Mouse (Mus musculus): Measurements from ENCODE around the gene Ttll3. TPM values are rescaled to one million over a fixed set of nuclear protein-coding genes. Genes with fewer than 3 reads are reported as not detected.

Gene Ttll3
- total RNA-seq (2021) = 10 to 100 TPM in 1 of 2 experiments, 1 to 10 TPM in 1; 9.3 to 14.2 TPM

GRCm38 (mm10) chr6:113388960-113389359 lies at the start of gene Ttll3:
Gene Ttll3 (plus strand): TSS chr6:113389260.
- intact Hi-C loops (cut with DNase I) = no loop called here
- DNase-seq (ENCODE audit: low spot score in 2 of 2) = no peak

DNA sequence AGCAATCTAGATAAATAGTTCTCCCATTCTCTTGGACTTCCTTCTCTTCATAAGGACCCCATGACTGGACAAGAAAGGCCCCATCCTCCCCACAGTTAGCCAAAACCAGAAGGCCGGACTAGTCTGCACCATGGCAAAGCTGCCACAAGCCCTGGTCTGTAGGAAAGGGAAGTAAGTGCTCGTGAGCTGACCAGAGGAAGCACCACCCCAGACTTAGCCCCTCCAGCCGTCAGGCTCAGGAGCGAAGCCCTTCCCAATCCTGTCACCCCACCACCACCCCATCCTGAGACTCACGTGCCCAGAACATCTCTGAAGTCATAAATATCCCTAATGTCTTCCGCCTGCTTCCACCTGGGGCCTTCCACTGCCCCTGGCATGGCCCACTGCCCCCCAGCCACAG lies 47.5 kb upstream of the Ttll3 start:
- intact Hi-C loops (cut with DNase I) = loop anchor here (5.0 kb wide), 2 partner anchors 36 to 81 kb away; partner anchors contain the start of genes Arpc4 and Tada3
- peak in 1 of 2 experiments; percentile 16 for DNase-seq (ENCODE audit: low spot score in 2 of 2)

DNA sequence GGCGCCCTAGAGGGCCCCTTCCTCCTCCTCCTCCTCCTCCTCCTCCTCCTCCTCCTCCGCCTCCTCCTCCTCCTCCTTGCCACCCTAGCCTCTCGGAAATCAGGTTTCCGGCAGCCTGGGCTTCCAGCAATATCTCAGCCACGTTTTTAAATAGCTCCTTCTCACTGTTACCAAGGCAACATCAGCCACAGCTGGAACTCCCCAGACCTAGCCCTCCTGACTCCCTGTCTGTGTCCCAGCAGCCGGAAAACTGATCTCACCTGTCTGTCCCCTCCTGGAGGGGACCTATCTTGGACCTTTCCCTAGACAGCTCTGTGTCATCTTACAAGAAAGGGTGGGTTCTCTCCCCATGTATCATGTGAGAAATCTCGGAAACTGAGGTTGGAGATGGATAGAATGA lies 46.8 kb upstream of the Ttll3 start:
- DNase-seq (ENCODE audit: low spot score in 2 of 2) = peak in 1 of 2 experiments; percentile 39
- intact Hi-C loops (cut with DNase I) = loop anchor here (5.0 kb wide), 2 partner anchors 35 to 80 kb away; partner anchors contain the start of genes Arpc4 and Tada3

GRCm38 (mm10) chr6:113343177-113344092 lies 45.6 kb upstream of the Ttll3 start, which contains the start of gene Camk1:
Gene Camk1 (minus strand): TSS chr6:113343984.
- peak; percentile 79 to 85 for DNase-seq (ENCODE audit: low spot score in 2 of 2)
- intact Hi-C loops (cut with DNase I) = loop anchor here (5.0 kb wide), 2 partner anchors 34 to 79 kb away; partner anchors contain the start of genes Arpc4 and Tada3

DNA sequence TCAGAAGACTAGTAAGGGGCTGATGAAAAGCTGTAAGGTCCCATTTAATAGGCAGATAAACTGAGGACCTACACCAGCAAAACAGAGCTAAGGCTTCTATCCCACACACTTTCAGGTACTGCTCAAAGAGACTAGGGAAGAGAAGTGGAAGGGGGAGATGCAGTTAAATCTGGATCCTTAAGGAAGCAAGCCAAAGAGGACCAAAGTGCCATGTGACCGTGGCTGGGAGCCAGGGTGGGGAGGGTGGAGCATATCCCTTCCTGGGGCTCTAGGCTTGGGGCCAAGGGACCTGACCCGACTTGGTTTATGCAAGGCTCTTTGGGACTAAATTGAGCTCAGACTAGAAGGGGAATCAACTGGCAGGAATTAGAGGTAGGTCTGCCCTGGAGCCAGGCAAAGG lies 44.7 kb upstream of the Ttll3 start:
- intact Hi-C loops (cut with DNase I) = loop anchor here (5.0 kb wide), 2 partner anchors 33 to 78 kb away; partner anchors contain the start of genes Arpc4 and Tada3
- peak; percentile 28 to 37 for DNase-seq (ENCODE audit: low spot score in 2 of 2)

- intact Hi-C loops (cut with DNase I) = no loop called here
- DNase-seq (ENCODE audit: low spot score in 2 of 2) = no peak
Observed at GRCm38 (mm10) chr6:113346897-113347296, 42.2 kb upstream of the Ttll3 start.

DNA sequence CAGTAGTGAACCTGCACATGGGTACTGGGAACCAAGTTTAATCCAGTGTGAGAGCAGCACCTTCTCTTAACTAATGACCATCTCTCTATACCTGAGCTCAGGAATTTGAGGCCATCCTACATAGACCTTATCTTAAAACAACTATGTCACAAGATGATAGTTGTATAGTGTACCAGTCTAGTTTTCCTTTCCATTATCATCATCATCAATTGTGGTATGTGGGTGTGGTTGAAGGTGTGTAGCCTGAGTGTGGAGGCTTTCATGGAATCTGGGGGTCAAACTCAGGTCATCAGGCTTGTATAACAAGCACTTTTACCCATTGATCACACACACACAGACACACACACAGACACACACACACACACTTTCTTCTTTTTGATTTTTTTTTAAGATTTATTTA lies 38.5 kb upstream of the Ttll3 start:
- intact Hi-C loops (cut with DNase I) = no loop called here
- DNase-seq (ENCODE audit: low spot score in 2 of 2) = no peak

- intact Hi-C loops (cut with DNase I) = no loop called here
- no peak for DNase-seq (ENCODE audit: low spot score in 2 of 2)
Observed at GRCm38 (mm10) chr6:113351161-113351560, 37.9 kb upstream of the Ttll3 start.

- no peak for DNase-seq (ENCODE audit: low spot score in 2 of 2)
- intact Hi-C loops (cut with DNase I) = no loop called here
Observed at GRCm38 (mm10) chr6:113351653-113352052, 37.4 kb upstream of the Ttll3 start.

DNA sequence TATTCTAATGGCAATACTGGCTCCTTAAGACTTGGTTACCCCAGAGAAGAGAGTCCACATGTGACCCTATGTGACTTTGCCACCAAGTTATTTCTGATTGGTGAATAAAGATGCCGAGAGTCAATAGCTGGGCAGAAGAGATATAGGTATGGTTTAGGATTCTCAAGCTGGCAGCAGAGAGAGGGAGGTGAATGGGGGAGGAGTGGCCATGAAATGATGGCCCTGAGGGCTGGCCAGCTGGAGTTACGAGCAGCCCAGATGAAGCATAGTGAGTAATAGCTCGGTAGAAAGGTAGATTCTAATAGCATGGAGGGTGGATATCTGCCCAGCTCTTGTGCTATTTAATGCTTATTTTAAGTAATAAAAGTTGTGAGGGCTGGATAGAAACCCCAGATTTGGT lies 36.2 kb upstream of the Ttll3 start:
- DNase-seq (ENCODE audit: low spot score in 2 of 2) = no peak
- intact Hi-C loops (cut with DNase I) = no loop called here

- no peak for DNase-seq (ENCODE audit: low spot score in 2 of 2)
- intact Hi-C loops (cut with DNase I) = no loop called here
Observed at GRCm38 (mm10) chr6:113353696-113354095, 35.4 kb upstream of the Ttll3 start.

DNA sequence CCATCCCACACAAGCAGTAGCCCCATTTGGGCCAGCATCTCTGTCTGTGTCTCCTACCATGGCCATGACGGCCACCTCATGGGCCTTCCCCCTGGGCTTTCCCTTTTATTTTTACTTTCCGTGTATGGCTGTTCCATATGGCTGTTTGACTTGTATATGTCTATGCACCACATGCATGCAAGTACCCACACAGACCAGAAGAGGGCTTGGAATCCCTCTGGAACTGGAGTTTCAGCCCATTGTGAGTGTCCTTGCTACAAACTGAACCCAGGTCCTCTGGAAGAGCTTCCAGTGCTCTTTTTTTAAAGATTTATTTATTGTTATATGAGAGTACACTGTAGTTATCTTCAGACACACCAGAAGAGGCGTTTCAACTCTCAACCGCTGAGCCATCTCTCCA lies 27.6 kb upstream of the Ttll3 start:
- intact Hi-C loops (cut with DNase I) = no loop called here
- DNase-seq (ENCODE audit: low spot score in 2 of 2) = no peak

GRCm38 (mm10) chr6:113362241-113362640 lies 26.8 kb upstream of the Ttll3 start:
- intact Hi-C loops (cut with DNase I) = no loop called here
- DNase-seq (ENCODE audit: low spot score in 2 of 2) = no peak

GRCm38 (mm10) chr6:113364518-113365135 lies 24.4 kb upstream of the Ttll3 start:
- no peak for DNase-seq (ENCODE audit: low spot score in 2 of 2)
- intact Hi-C loops (cut with DNase I) = no loop called here

- intact Hi-C loops (cut with DNase I) = no loop called here
Observed at GRCm38 (mm10) chr6:113366639-113367038, 22.4 kb upstream of the Ttll3 start.

DNA sequence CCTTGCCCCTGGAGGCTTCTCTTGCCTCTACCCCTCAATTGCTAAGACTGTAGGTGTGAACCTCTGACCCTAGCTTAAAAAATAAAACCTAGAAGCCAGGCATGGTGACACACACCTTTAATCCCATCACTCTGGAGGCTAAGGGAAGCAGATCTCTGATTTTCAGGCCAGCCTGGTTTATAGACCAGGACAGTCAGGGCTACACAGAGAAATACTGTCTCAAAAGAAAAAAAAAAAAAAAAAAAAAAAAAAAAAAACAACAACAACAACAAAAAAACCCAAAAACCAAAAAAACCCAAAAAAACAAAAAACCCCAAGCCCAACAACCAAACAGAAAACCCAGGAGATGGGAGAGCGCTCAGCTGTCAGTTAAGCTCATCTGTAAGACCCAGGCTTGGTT lies 21.5 kb upstream of the Ttll3 start:
- intact Hi-C loops (cut with DNase I) = no loop called here
- DNase-seq (ENCODE audit: low spot score in 2 of 2) = no peak

More at GRCm38 (mm10) chr6:113366639-113367038, 22.4 kb upstream of the Ttll3 start:
- no peak for DNase-seq (ENCODE audit: low spot score in 2 of 2)

- intact Hi-C loops (cut with DNase I) = no loop called here
- no peak for DNase-seq (ENCODE audit: low spot score in 2 of 2)
Observed at GRCm38 (mm10) chr6:113368124-113368523, 20.9 kb upstream of the Ttll3 start.

- intact Hi-C loops (cut with DNase I) = no loop called here
- no peak for DNase-seq (ENCODE audit: low spot score in 2 of 2)
Observed at GRCm38 (mm10) chr6:113368577-113368976, 20.5 kb upstream of the Ttll3 start.

DNA sequence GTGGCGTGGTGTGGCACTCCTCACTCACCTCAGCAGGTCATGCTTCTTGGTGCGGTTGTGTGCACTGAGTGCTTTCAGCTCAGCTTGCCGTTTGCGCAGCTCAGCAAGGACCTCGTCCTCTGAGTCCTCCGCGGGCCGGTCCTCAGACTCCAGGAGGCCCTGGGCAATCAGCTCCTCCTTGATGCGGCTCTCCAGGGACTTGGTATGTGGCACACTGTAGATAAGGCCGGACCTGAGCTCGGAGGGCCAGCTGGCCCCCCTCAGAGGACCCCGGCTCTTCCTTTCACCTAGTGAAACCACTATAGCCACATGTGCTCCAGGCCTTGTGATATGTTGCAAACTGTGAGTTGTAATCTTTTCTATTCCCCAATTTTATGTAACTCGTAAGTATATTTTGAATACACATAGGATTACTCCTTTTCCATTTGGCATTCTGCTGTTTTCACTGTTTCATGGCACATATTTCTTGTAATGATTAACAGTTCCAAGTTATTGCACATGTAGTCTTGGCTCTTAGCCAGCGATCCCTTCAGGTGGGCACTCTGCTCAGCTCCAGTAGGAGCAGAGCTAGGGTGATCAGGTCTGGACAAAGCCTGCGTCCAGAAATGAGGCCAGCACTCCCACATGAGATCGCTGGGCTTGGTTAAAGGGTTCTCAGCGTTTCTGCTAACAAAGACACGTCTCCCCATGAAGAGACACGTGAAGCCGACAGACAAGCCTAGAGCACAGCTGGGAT lies 18.7 kb upstream of the Ttll3 start:
- intact Hi-C loops (cut with DNase I) = no loop called here
- no peak for DNase-seq (ENCODE audit: low spot score in 2 of 2)

DNA sequence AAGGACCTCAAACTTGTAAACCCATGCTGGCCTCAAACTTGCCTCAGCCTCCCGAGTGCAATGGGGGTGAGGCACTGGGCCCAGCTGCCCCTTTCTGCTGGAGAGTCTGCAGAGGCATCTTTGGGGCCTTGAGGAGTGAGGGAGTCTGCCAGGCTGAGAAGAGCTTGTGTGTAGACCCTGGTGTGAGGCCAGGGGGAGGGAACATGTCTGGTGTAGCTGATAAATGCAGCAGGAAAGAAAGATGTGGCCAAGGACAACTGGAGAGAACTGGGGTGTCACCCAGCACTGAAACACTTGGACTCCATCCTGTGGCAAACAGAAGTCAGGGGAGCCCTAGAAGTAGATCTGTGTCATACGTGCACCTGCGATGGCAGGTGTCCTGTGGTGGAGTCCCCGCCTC lies 15.6 kb upstream of the Ttll3 start:
- no peak for DNase-seq (ENCODE audit: low spot score in 2 of 2)
- intact Hi-C loops (cut with DNase I) = no loop called here
